Mouse (Mus musculus): ENCODE data around the gene Cyfip1. TPM values are rescaled to one million over a fixed set of nuclear protein-coding genes. Genes with fewer than 3 reads are reported as not detected.

Cyfip1 gene
- polyA plus RNA-seq (2014; fragmentation: Nextera tagmentation; extraction: Ambion mirVana) = 54.8 and 61.0 TPM in 2 replicates

DNA sequence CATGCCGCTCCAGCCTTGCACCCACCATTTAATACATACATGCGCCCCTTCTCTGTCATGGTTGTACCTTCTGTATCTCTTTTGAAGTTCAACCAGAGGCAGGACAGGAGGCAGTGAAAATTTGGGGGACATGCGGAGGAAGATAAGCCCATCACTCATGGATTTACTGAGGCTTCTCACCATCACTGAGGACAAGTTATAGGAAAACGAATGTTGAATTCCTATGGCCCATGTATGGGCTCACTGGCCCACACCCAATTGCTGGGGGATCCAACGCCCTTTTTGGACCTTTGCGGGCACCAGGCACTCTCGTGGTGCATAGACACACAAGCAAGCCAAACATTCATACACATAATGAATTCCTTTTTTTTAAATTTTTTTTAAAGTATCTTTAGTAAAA lies at the start of gene Cyfip1:
Cyfip1 (plus strand) TSS at position 301 of the 400 bp plus-strand sequence.
- Histone ChIP-seq H3K36me3 (ENCODE audit: control insufficient read depth, insufficient read depth, low read length) (no peaks in the 10 kb centered on the region), H3K27me3 (ENCODE audit: control insufficient read depth, insufficient read depth, low read length) (no peaks in the 10 kb centered on the region), H3K4me2 (ENCODE audit: low read length) (peak within 1 kb of the TSS; percentile 94), H3K4me1 (ENCODE audit: control insufficient read depth in 2 of 2, insufficient read depth in 2 of 2, low read length in 2 of 2) (peaks cover 6 to 18% of the 10 kb centered on the region in 2 experiments), H3K9me3 (ENCODE audit: control insufficient read depth, low read length) (no peaks in the 10 kb centered on the region), H3K27ac (replicated peaks in 1 of 2; ENCODE audit: control insufficient read depth in 1 of 2, insufficient read depth in 1 of 2, low read depth in 2 of 2, low read length in 2 of 2) (peak within 1 kb of the TSS; percentile 96 to 98), H3K4me3 (ENCODE audit: control insufficient read depth in 1 of 2, insufficient read depth in 1 of 2, low read depth in 1 of 2, low read length in 2 of 2) (peak within 1 kb of the TSS; percentile 91 to 96), H3K9ac (ENCODE audit: low read length) (peak within 1 kb of the TSS; percentile 98)
- 51% methylated on average over 7 of the region's 7 CpGs for WGBS
- ATAC-seq (ENCODE audit: insufficient number of reproducible peaks, insufficient read depth, low FRiP score, low read depth) = no peak

GRCm38 (mm10) chr7:55792280-55792679 lies 49.3 kb upstream of the Cyfip1 start:
- 80% methylated on average over 3 of the region's 3 CpGs for WGBS

GRCm38 (mm10) chr7:55793236-55793951 lies 48.2 kb upstream of the Cyfip1 start:
- H3K4me2 ChIP-seq (ENCODE audit: low read length) = peak overlapping the region; percentile 69
- peak overlapping the region; percentile 75 to 87 for H3K4me3 ChIP-seq (ENCODE audit: control insufficient read depth in 1 of 2, insufficient read depth in 1 of 2, low read depth in 1 of 2, low read length in 2 of 2)
- no peaks in the 10 kb centered on the region for H3K27me3 ChIP-seq (ENCODE audit: control insufficient read depth, insufficient read depth, low read length)
- no peak for ATAC-seq (ENCODE audit: insufficient number of reproducible peaks, insufficient read depth, low FRiP score, low read depth)
- H3K27ac ChIP-seq (replicated peaks in 1 of 2; ENCODE audit: control insufficient read depth in 1 of 2, insufficient read depth in 1 of 2, low read depth in 2 of 2, low read length in 2 of 2) = no peak overlapping the region
- H3K4me1 ChIP-seq (ENCODE audit: control insufficient read depth in 2 of 2, insufficient read depth in 2 of 2, low read length in 2 of 2) = peaks cover 0 to 12% of the 10 kb centered on the region in 2 experiments; a peak in 3 of 4 replicates
- peaks cover 25% of the 10 kb centered on the region for H3K36me3 ChIP-seq (ENCODE audit: control insufficient read depth, insufficient read depth, low read length)
- peak overlapping the region; percentile 95 for H3K9ac ChIP-seq (ENCODE audit: low read length)
- 39% methylated on average over 13 of the region's 13 CpGs for WGBS
- no peaks in the 10 kb centered on the region for H3K9me3 ChIP-seq (ENCODE audit: control insufficient read depth, low read length)

More at GRCm38 (mm10) chr7:55792280-55792679, 49.3 kb upstream of the Cyfip1 start:
- no peak for ATAC-seq (ENCODE audit: insufficient number of reproducible peaks, insufficient read depth, low FRiP score, low read depth)
- no peak overlapping the region for H3K4me3 ChIP-seq (ENCODE audit: control insufficient read depth in 1 of 2, insufficient read depth in 1 of 2, low read depth in 1 of 2, low read length in 2 of 2)
- peaks cover 0 to 12% of the 10 kb centered on the region in 2 experiments; a peak in 3 of 4 replicates for H3K4me1 ChIP-seq (ENCODE audit: control insufficient read depth in 2 of 2, insufficient read depth in 2 of 2, low read length in 2 of 2)
- H3K9ac ChIP-seq (ENCODE audit: low read length) = no peak overlapping the region
- no peaks in the 10 kb centered on the region for H3K9me3 ChIP-seq (ENCODE audit: control insufficient read depth, low read length)
- H3K27me3 ChIP-seq (ENCODE audit: control insufficient read depth, insufficient read depth, low read length) = no peaks in the 10 kb centered on the region
- no peak overlapping the region for H3K27ac ChIP-seq (replicated peaks in 1 of 2; ENCODE audit: control insufficient read depth in 1 of 2, insufficient read depth in 1 of 2, low read depth in 2 of 2, low read length in 2 of 2)
- H3K4me2 ChIP-seq (ENCODE audit: low read length) = no peak overlapping the region
- H3K36me3 ChIP-seq (ENCODE audit: control insufficient read depth, insufficient read depth, low read length) = peaks cover 15% of the 10 kb centered on the region

GRCm38 (mm10) chr7:55793952-55794603 lies 47.5 kb upstream of the Cyfip1 start, which contains the start of gene Tubgcp5:
TSS of gene Tubgcp5 (plus strand) at chr7:55794154.
- H3K36me3 ChIP-seq (ENCODE audit: control insufficient read depth, insufficient read depth, low read length) = peaks cover 32% of the 10 kb centered on the region
- ATAC-seq (ENCODE audit: insufficient number of reproducible peaks, insufficient read depth, low FRiP score, low read depth) = peak; percentile 98
- H3K4me3 ChIP-seq (ENCODE audit: control insufficient read depth in 1 of 2, insufficient read depth in 1 of 2, low read depth in 1 of 2, low read length in 2 of 2) = peak within 1 kb of the TSS; percentile 75 to 87
- peak within 1 kb of the TSS; percentile 95 for H3K9ac ChIP-seq (ENCODE audit: low read length)
- peak within 1 kb of the TSS; percentile 38 to 46; a peak in 2 of 4 replicates for H3K27ac ChIP-seq (replicated peaks in 1 of 2; ENCODE audit: control insufficient read depth in 1 of 2, insufficient read depth in 1 of 2, low read depth in 2 of 2, low read length in 2 of 2)
- no peaks in the 10 kb centered on the region for H3K9me3 ChIP-seq (ENCODE audit: control insufficient read depth, low read length)
- H3K4me1 ChIP-seq (ENCODE audit: control insufficient read depth in 2 of 2, insufficient read depth in 2 of 2, low read length in 2 of 2) = peaks cover 0 to 12% of the 10 kb centered on the region in 2 experiments; a peak in 3 of 4 replicates
- WGBS = under 1% methylated on average over 51 of the region's 51 CpGs
- H3K4me2 ChIP-seq (ENCODE audit: low read length) = peak within 1 kb of the TSS; percentile 69
- no peaks in the 10 kb centered on the region for H3K27me3 ChIP-seq (ENCODE audit: control insufficient read depth, insufficient read depth, low read length)

GRCm38 (mm10) chr7:55799981-55800380 lies 41.6 kb upstream of the Cyfip1 start:
- no peak overlapping the region for H3K4me3 ChIP-seq (ENCODE audit: control insufficient read depth in 1 of 2, insufficient read depth in 1 of 2, low read depth in 1 of 2, low read length in 2 of 2)
- H3K9me3 ChIP-seq (ENCODE audit: control insufficient read depth, low read length) = no peaks in the 10 kb centered on the region
- H3K36me3 ChIP-seq (ENCODE audit: control insufficient read depth, insufficient read depth, low read length) = peaks cover 87% of the 10 kb centered on the region
- H3K27me3 ChIP-seq (ENCODE audit: control insufficient read depth, insufficient read depth, low read length) = no peaks in the 10 kb centered on the region
- WGBS = 88% methylated on average over 3 of the region's 3 CpGs
- ATAC-seq (ENCODE audit: insufficient number of reproducible peaks, insufficient read depth, low FRiP score, low read depth) = no peak
- H3K4me2 ChIP-seq (ENCODE audit: low read length) = no peak overlapping the region
- H3K4me1 ChIP-seq (ENCODE audit: control insufficient read depth in 2 of 2, insufficient read depth in 2 of 2, low read length in 2 of 2) = peaks cover 0 to 3% of the 10 kb centered on the region in 2 experiments; a peak in 2 of 4 replicates
- H3K9ac ChIP-seq (ENCODE audit: low read length) = no peak overlapping the region
- no peak overlapping the region for H3K27ac ChIP-seq (replicated peaks in 1 of 2; ENCODE audit: control insufficient read depth in 1 of 2, insufficient read depth in 1 of 2, low read depth in 2 of 2, low read length in 2 of 2)

GRCm38 (mm10) chr7:55809967-55810366 lies 31.6 kb upstream of the Cyfip1 start:
- no peak for ATAC-seq (ENCODE audit: insufficient number of reproducible peaks, insufficient read depth, low FRiP score, low read depth)
- WGBS = 77% methylated on average over 2 of the region's 2 CpGs
- peaks cover 88% of the 10 kb centered on the region for H3K36me3 ChIP-seq (ENCODE audit: control insufficient read depth, insufficient read depth, low read length)

DNA sequence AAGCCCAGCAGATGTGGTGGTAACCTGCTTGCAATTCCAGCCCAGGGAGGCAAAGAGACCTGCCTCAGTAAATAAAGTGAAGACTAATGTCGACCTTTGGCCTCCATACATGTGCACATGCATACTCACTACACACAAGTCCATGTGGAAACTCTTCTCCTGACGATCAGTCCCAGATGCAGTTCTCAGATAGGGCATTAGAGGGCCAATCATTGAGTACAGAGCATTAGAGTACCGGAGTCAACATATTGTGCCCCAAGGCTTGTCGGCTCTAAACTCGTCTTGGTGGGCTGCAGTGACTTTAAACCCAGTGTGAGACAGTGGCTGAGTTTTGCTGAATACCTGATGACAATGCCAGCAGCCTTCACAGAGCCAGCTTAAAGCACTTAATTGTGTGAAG lies 17.1 kb upstream of the Cyfip1 start:
- 83% methylated on average over 5 of the region's 5 CpGs for WGBS
- no peak overlapping the region for H3K4me2 ChIP-seq (ENCODE audit: low read length)
- H3K36me3 ChIP-seq (ENCODE audit: control insufficient read depth, insufficient read depth, low read length) = peaks cover 95% of the 10 kb centered on the region
- H3K4me1 ChIP-seq (ENCODE audit: control insufficient read depth in 2 of 2, insufficient read depth in 2 of 2, low read length in 2 of 2) = no peaks in the 10 kb centered on the region
- no peak overlapping the region for H3K27ac ChIP-seq (replicated peaks in 1 of 2; ENCODE audit: control insufficient read depth in 1 of 2, insufficient read depth in 1 of 2, low read depth in 2 of 2, low read length in 2 of 2)
- no peak for ATAC-seq (ENCODE audit: insufficient number of reproducible peaks, insufficient read depth, low FRiP score, low read depth)
- H3K9ac ChIP-seq (ENCODE audit: low read length) = no peak overlapping the region
- H3K9me3 ChIP-seq (ENCODE audit: control insufficient read depth, low read length) = no peaks in the 10 kb centered on the region
- no peaks in the 10 kb centered on the region for H3K27me3 ChIP-seq (ENCODE audit: control insufficient read depth, insufficient read depth, low read length)
- H3K4me3 ChIP-seq (ENCODE audit: control insufficient read depth in 1 of 2, insufficient read depth in 1 of 2, low read depth in 1 of 2, low read length in 2 of 2) = no peak overlapping the region

More at GRCm38 (mm10) chr7:55809967-55810366, 31.6 kb upstream of the Cyfip1 start:
- no peaks in the 10 kb centered on the region for H3K27me3 ChIP-seq (ENCODE audit: control insufficient read depth, insufficient read depth, low read length)
- no peak overlapping the region for H3K4me2 ChIP-seq (ENCODE audit: low read length)
- no peak overlapping the region for H3K9ac ChIP-seq (ENCODE audit: low read length)
- H3K27ac ChIP-seq (replicated peaks in 1 of 2; ENCODE audit: control insufficient read depth in 1 of 2, insufficient read depth in 1 of 2, low read depth in 2 of 2, low read length in 2 of 2) = no peak overlapping the region
- no peak overlapping the region for H3K4me3 ChIP-seq (ENCODE audit: control insufficient read depth in 1 of 2, insufficient read depth in 1 of 2, low read depth in 1 of 2, low read length in 2 of 2)
- H3K4me1 ChIP-seq (ENCODE audit: control insufficient read depth in 2 of 2, insufficient read depth in 2 of 2, low read length in 2 of 2) = no peaks in the 10 kb centered on the region
- no peaks in the 10 kb centered on the region for H3K9me3 ChIP-seq (ENCODE audit: control insufficient read depth, low read length)
